Mouse (Mus musculus) CH12.LX (cell line): ENCODE measurements around the gene Rgs12. TPM values are rescaled to one million over a fixed set of nuclear protein-coding genes. Genes with fewer than 3 reads are reported as not detected.
A peak's percentile ranks its signal among the peaks of the same experiment; 100 is the strongest.

Experiments
- DNase-seq: peaks from one replicate; pipeline ENCODE4 v3.0.0-alpha.2; 2013; ENCODE audit errors: extremely low read depth
- H3K27ac ChIP-seq: 2 replicates; pipeline ENCODE4 v1.5.1; 2012; ENCODE audit warnings: low read depth, mild to moderate bottlenecking, control low read depth, moderate library complexity; ENCODE audit not compliant: insufficient read depth
- H3K27me3 ChIP-seq: replicated peaks from 2 replicates; pipeline ENCODE3; 2012; ENCODE audit warnings: inconsistent platforms
- H3K36me3 ChIP-seq, 2 experiments: replicated peaks in 1 of 2; 2 replicates each; pipeline versions ENCODE3 to v1.6.1; 2012; ENCODE audit warnings: inconsistent platforms in 1 of 2, low read length in 1 of 2, mild to moderate bottlenecking in 1 of 2, mixed read lengths in 1 of 2, moderate library complexity in 1 of 2; ENCODE audit not compliant: control insufficient read depth in 1 of 2, insufficient read depth in 1 of 2
- H3K4me1 ChIP-seq, 2 experiments: 2 replicates each; pipeline ENCODE4 v1.6.1; 2012; ENCODE audit warnings: inconsistent platforms in 1 of 2, moderate library complexity in 1 of 2; ENCODE audit not compliant: insufficient read depth in 2 of 2, control insufficient read depth in 1 of 2
- H3K4me2 ChIP-seq: 2 replicates; pipeline ENCODE4 v1.6.1; 2012; ENCODE audit warnings: low read depth, mild to moderate bottlenecking, control low read depth; ENCODE audit not compliant: poor library complexity, insufficient read depth, severe bottlenecking
- H3K4me3 ChIP-seq, 3 experiments: fragments of 150-350 bp in 1 of 3; sonication (generic) in 1 of 3; replicated peaks in 1 of 3; 2 replicates each; pipeline versions ENCODE3 to v1.5.1; 2011 to 2012; ENCODE audit warnings: low read depth in 2 of 3, low read length in 2 of 3, mild to moderate bottlenecking in 2 of 3, moderate library complexity in 2 of 3, control low read depth in 1 of 3, improper control_type of control experiment in 1 of 3, inconsistent platforms in 1 of 3, mixed read lengths in 1 of 3; ENCODE audit not compliant: poor library complexity in 1 of 3
- H3K79me2 ChIP-seq: replicated peaks from 2 replicates; pipeline ENCODE4 v1.6.1; 2012; ENCODE audit warnings: mild to moderate bottlenecking, moderate library complexity; ENCODE audit not compliant: control insufficient read depth, poor library complexity, insufficient read depth, severe bottlenecking; ENCODE audit errors: extremely low read depth
- H3K9ac ChIP-seq: 2 replicates; pipeline ENCODE4 v1.6.1; 2012; ENCODE audit warnings: low read depth, mild to moderate bottlenecking, control low read depth, moderate library complexity; ENCODE audit not compliant: insufficient read depth
- H3K9me3 ChIP-seq: replicated peaks from 2 replicates; pipeline ENCODE3; 2012; ENCODE audit warnings: low read length, inconsistent platforms, mixed read lengths
- CTCF ChIP-seq, 2 experiments: IDR thresholded peaks in 1 of 2; conservative IDR thresholded peaks in 1 of 2; 2 replicates each; pipeline ENCODE4 v1.5.1; 2011 to 2012; ENCODE audit warnings: low read depth in 2 of 2, low read length in 2 of 2, improper control_type of control experiment in 1 of 2, inconsistent platforms in 1 of 2, mild to moderate bottlenecking in 1 of 2, moderate library complexity in 1 of 2
- E2F4 ChIP-seq: IDR thresholded peaks from 2 replicates; pipeline ENCODE4 v1.6.1; 2011; ENCODE audit warnings: low read depth, low read length, improper control_type of control experiment; ENCODE audit not compliant: insufficient replicate concordance
- ELF1 ChIP-seq: IDR thresholded peaks from 2 replicates; pipeline ENCODE4 v1.6.1; 2014; ENCODE audit warnings: low read depth, mild to moderate bottlenecking, inconsistent platforms, low read length, improper control_type of control experiment
- JUN ChIP-seq: IDR thresholded peaks from 2 replicates; pipeline ENCODE4 v1.6.1; 2011; ENCODE audit warnings: low read depth, mild to moderate bottlenecking, low read length, improper control_type of control experiment, moderate library complexity; ENCODE audit not compliant: insufficient read depth
- MYC ChIP-seq: IDR thresholded peaks from 2 replicates; pipeline ENCODE4 v1.6.1; 2011; ENCODE audit warnings: low read depth, mild to moderate bottlenecking, improper control_type of control experiment, low read length
- PAX5 ChIP-seq: IDR thresholded peaks from 2 replicates; pipeline ENCODE4 v1.6.1; 2012; ENCODE audit warnings: low read length, inconsistent platforms, mixed read lengths
- RAD21 ChIP-seq: IDR thresholded peaks from 2 replicates; pipeline ENCODE4 v1.6.1; 2011; ENCODE audit warnings: low read depth, mild to moderate bottlenecking, low read length, improper control_type of control experiment, moderate library complexity
- SMC3 ChIP-seq: IDR thresholded peaks from 2 replicates; pipeline ENCODE4 v1.6.1; 2011; ENCODE audit warnings: low read depth, low read length, improper control_type of control experiment
- ZNF384 ChIP-seq: IDR thresholded peaks from 2 replicates; pipeline ENCODE4 v1.6.1; 2012; ENCODE audit warnings: low read depth, low read length, improper control_type of control experiment, inconsistent platforms
- dilution Hi-C: fragments of 300-500 bp; cut with MboI; formaldehyde crosslinking; loops from 2 replicates; pipeline ENCODE4 v1.14.3; 2020; ENCODE audit warnings: low sequenced_read_pairs; ENCODE audit not compliant: extremely low pct_unique_long_range_greater_than_20kb, extremely low pct_ligation_motif_present
- in situ Hi-C: fragments of 300-500 bp; cut with MboI; formaldehyde crosslinking; loops from 3 replicates; pipeline ENCODE4 v1.14.3; 2019; ENCODE audit warnings: low sequenced_read_pairs, low pct_ligation_motif_present, low pct_unique_long_range_greater_than_20kb, mixed read lengths
- polyA plus RNA-seq: library from polyadenylated mRNA; unstranded; fragments of >175 nt; gene quantifications from 2 replicates; pipeline ENCODE4 v1.2.1, GENCODE M21; 2012; ENCODE audit warnings: low read depth; ENCODE audit not compliant: insufficient read length
- total RNA-seq, 2 experiments: library from RNA; depleted of rRNA; stranded (reverse); fragments of 300-350 nt in 1 of 2; fragments of >200 nt in 1 of 2; gene quantifications; 2 replicates each; pipeline ENCODE4 v1.2.3; 2012 to 2014

Rgs12 gene
- total and polyA plus RNA-seq, 3 experiments, result 6.8 to 9.8 (median 8.1) TPM

- no peak overlapping the region for H3K4me2 ChIP-seq
- no peaks in the 10 kb centered on the region for H3K9me3 ChIP-seq
- DNase-seq, result peak; percentile 73
- no peak overlapping the region for H3K27ac ChIP-seq
- in situ Hi-C loops, result no loop called here
- no peak overlapping the region for H3K9ac ChIP-seq
- no peaks in the 10 kb centered on the region for H3K4me1 ChIP-seq
- H3K36me3 ChIP-seq, result peaks cover 22 to 39% of the 10 kb centered on the region in 2 experiments
- peaks cover 36% of the 10 kb centered on the region for H3K27me3 ChIP-seq
- TF ChIP-seq RAD21 (peak; percentile 57), PAX5 (no peak), ELF1 (0 out of 2 replicates have a peak, but pooled peaks have one; percentile 35), CTCF (conservative IDR thresholded peaks at IDR 0.05 in 1 of 2, IDR thresholded peaks at IDR 0.05 in 1 of 2; ENCODE audit: low read depth in 2 of 2, low read length in 2 of 2) (peak; percentile 79), E2F4 (no peak), JUN (no peak), SMC3 (peak; percentile 74), MYC (no peak), ZNF384 (peak; percentile 40; the same call in 1 of the 2 replicates)
- H3K4me3 ChIP-seq, result no peak overlapping the region
- dilution Hi-C loops, result no loop called here
- no peaks in the 10 kb centered on the region for H3K79me2 ChIP-seq
Observed at GRCm38 (mm10) chr5:35088785-35089613, 139.8 kb downstream of the Rgs12 start.

Other genes starting within 250 kb of the Rgs12 start
- gene Htt, start 187.7 kb upstream of the Rgs12 start, total RNA-seq (2012; rRNA removed), result 18.1 and 18.7 TPM in 2 replicates
- 10.2 TPM in 2 replicates for gene Htt, start 187.7 kb upstream of the Rgs12 start, total RNA-seq (2014; rRNA removed)
- 14.8 and 18.1 TPM in 2 replicates for gene Htt, start 187.7 kb upstream of the Rgs12 start, polyA plus RNA-seq
- 0.38 and 0.71 TPM in 2 replicates for gene Msantd1, start 41.4 kb upstream of the Rgs12 start, total RNA-seq (2012; rRNA removed)
- 0.36 and 0.99 TPM in 2 replicates for gene Msantd1, start 41.4 kb upstream of the Rgs12 start, total RNA-seq (2014; rRNA removed)
- gene Msantd1, start 41.4 kb upstream of the Rgs12 start, polyA plus RNA-seq, result 0.64 and 1.1 TPM in 2 replicates
- gene Hgfac, start 92.1 kb downstream of the Rgs12 start, total RNA-seq (2012; rRNA removed), result 0.21 TPM in 1 of 2 replicates, not detected in the other
- gene Hgfac, start 92.1 kb downstream of the Rgs12 start, total RNA-seq (2014; rRNA removed), result not detected in 2 replicates
- gene Hgfac, start 92.1 kb downstream of the Rgs12 start, polyA plus RNA-seq, result not detected in 2 replicates
- gene Dok7, start 107.3 kb downstream of the Rgs12 start, total RNA-seq (2012; rRNA removed), result 0.04 TPM in 1 of 2 replicates, not detected in the other
- not detected in 2 replicates for gene Dok7, start 107.3 kb downstream of the Rgs12 start, total RNA-seq (2014; rRNA removed)
- not detected in 2 replicates for gene Dok7, start 107.3 kb downstream of the Rgs12 start, polyA plus RNA-seq
- 39.6 and 44.5 TPM in 2 replicates for gene Lrpap1, start 156.3 kb downstream of the Rgs12 start, total RNA-seq (2012; rRNA removed)
- 22.9 and 26.5 TPM in 2 replicates for gene Lrpap1, start 156.3 kb downstream of the Rgs12 start, total RNA-seq (2014; rRNA removed)
- gene Lrpap1, start 156.3 kb downstream of the Rgs12 start, polyA plus RNA-seq, result 43.7 and 55.5 TPM in 2 replicates